Mouse (Mus musculus) hindbrain, embryonic 16.5 days (tissue): ENCODE measurements around the gene Iqsec1. TPM values are rescaled to one million over a fixed set of nuclear protein-coding genes. Genes with fewer than 3 reads are reported as not detected.
A peak's percentile ranks its signal among the peaks of the same experiment; 100 is the strongest.

ENCODE experiments used
- ATAC-seq: fragments of 200-750 bp; cut with Nextera tagmentation; 2 replicates; pipeline ENCODE4 v1.8.0; 2017; ENCODE audit warnings: moderate TSS enrichment, moderate library complexity
- H3K27ac ChIP-seq: fragments of 300-500 bp; sonication (generic); 2 replicates; pipeline ENCODE4 v1.5.1; 2014; ENCODE audit warnings: low read depth, mild to moderate bottlenecking, control low read depth, low read length, moderate library complexity
- H3K27me3 ChIP-seq: fragments of 300-500 bp; sonication (generic); replicated peaks from 2 replicates; pipeline ENCODE4 v1.6.1; 2014; ENCODE audit warnings: low read length; ENCODE audit not compliant: control insufficient read depth, insufficient read depth
- H3K36me3 ChIP-seq: fragments of 300-500 bp; sonication (generic); 2 replicates; pipeline ENCODE4 v1.6.1; 2014; ENCODE audit warnings: mild to moderate bottlenecking, low read length, moderate library complexity, mixed read lengths; ENCODE audit not compliant: control insufficient read depth, insufficient read depth
- H3K4me1 ChIP-seq: fragments of 300-500 bp; sonication (generic); 2 replicates; pipeline ENCODE4 v1.6.1; 2014; ENCODE audit warnings: low read depth, low read length; ENCODE audit not compliant: control insufficient read depth, insufficient read depth
- H3K4me2 ChIP-seq: fragments of 300-500 bp; sonication (generic); 2 replicates; pipeline ENCODE4 v1.6.1; 2014; ENCODE audit warnings: mild to moderate bottlenecking, low read length, control low read depth, moderate library complexity
- H3K4me3 ChIP-seq: fragments of 300-500 bp; sonication (generic); 2 replicates; pipeline ENCODE4 v1.5.1; 2014; ENCODE audit warnings: mild to moderate bottlenecking, low read length, control low read depth, moderate library complexity
- H3K9ac ChIP-seq: fragments of 300-500 bp; sonication (generic); 2 replicates; pipeline ENCODE4 v1.6.1; 2014; ENCODE audit warnings: low read depth, mild to moderate bottlenecking, control low read depth, low read length, moderate library complexity
- H3K9me3 ChIP-seq: fragments of 300-500 bp; sonication (generic); 2 replicates; pipeline ENCODE4 v1.6.1; 2014; ENCODE audit warnings: mild to moderate bottlenecking, low read length, moderate library complexity; ENCODE audit not compliant: control insufficient read depth
- WGBS: fragments of 180-500 bp; shearing (Covaris S2); extraction: QIAGEN DNeasy Blood & Tissue Kit; methylation state at CpG from one replicate; pipeline ENCODE4 v1.1.7; 2014; 5-methylcytosine and 5-hydroxymethylcytosine counted together
- polyA plus RNA-seq: library from polyadenylated mRNA; unstranded; fragments of >200 nt; fragmentation: Nextera tagmentation; extraction: Ambion mirVana; gene quantifications from 2 replicates; pipeline ENCODE4 v1.2.1, GENCODE M21; 2015

Iqsec1 gene
- polyA plus RNA-seq, 1 experiment from 2014 or later: 25.8 TPM

GRCm38 (mm10) chr6:90695754-90696153, 292.7 kb downstream of the Iqsec1 start:
- Histone ChIP-seq H3K4me2 (no peak overlapping the region), H3K27ac (no peak overlapping the region)
- 67% methylated on average over 1 of the region's 1 CpGs for WGBS

GRCm38 (mm10) chr6:90692404-90692803, 296.1 kb downstream of the Iqsec1 start:
- H3K4me3 ChIP-seq: no peak overlapping the region
- WGBS: 92% methylated on average over 2 of the region's 2 CpGs
- H3K27ac ChIP-seq: no peak overlapping the region
- H3K9ac ChIP-seq: no peak overlapping the region
- no peaks in the 10 kb centered on the region for H3K9me3 ChIP-seq
- H3K4me2 ChIP-seq: no peak overlapping the region
- H3K36me3 ChIP-seq: peaks cover 21% of the 10 kb centered on the region
- H3K27me3 ChIP-seq: no peaks in the 10 kb centered on the region
- peaks cover 4% of the 10 kb centered on the region for H3K4me1 ChIP-seq
- ATAC-seq: no peak

More at GRCm38 (mm10) chr6:90695754-90696153, 292.7 kb downstream of the Iqsec1 start:
- 0 out of 2 replicates have a peak, but pooled peaks have one; percentile 28 for ATAC-seq
- no peak overlapping the region for H3K4me3 ChIP-seq
- H3K9me3 ChIP-seq: no peaks in the 10 kb centered on the region
- peaks cover 5% of the 10 kb centered on the region; the same call in 1 of the 2 replicates for H3K36me3 ChIP-seq
- H3K9ac ChIP-seq: no peak overlapping the region
- H3K4me1 ChIP-seq: peaks cover 19% of the 10 kb centered on the region
- H3K27me3 ChIP-seq: no peaks in the 10 kb centered on the region

GRCm38 (mm10) chr6:90691935-90692334, 296.6 kb downstream of the Iqsec1 start:
- H3K4me3 ChIP-seq: no peak overlapping the region
- H3K27ac ChIP-seq: no peak overlapping the region
- no peak overlapping the region for H3K4me2 ChIP-seq
- no peaks in the 10 kb centered on the region for H3K27me3 ChIP-seq
- H3K4me1 ChIP-seq: peaks cover 4% of the 10 kb centered on the region
- ATAC-seq: no peak
- no peaks in the 10 kb centered on the region for H3K9me3 ChIP-seq
- H3K9ac ChIP-seq: no peak overlapping the region
- peaks cover 21% of the 10 kb centered on the region for H3K36me3 ChIP-seq
- 91% methylated on average over 2 of the region's 2 CpGs for WGBS

DNA sequence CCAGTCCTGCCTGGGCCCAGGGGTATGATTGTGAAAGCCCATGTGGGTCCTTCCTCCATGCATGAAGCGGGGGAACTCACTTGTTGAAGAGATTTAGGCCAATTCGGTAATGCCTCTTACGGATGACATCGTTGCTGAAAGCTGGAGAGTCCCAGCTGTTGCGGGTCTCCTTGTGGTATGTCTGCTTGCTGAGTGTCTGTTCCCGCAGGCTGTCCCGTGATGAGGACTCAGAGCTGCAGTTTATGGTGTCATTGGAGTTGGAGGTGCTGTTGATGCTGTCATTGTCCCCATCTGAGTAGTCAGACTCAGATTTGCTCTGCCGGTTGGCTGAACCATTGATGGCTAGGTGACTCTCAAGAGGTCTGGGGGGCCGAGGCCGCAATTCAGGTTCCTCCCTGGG, 299.0 kb downstream of the Iqsec1 start:
- peaks cover 21% of the 10 kb centered on the region for H3K36me3 ChIP-seq
- no peaks in the 10 kb centered on the region for H3K9me3 ChIP-seq
- no peak overlapping the region for H3K27ac ChIP-seq
- H3K4me1 ChIP-seq: no peaks in the 10 kb centered on the region
- ATAC-seq: no peak
- no peaks in the 10 kb centered on the region for H3K27me3 ChIP-seq
- H3K4me3 ChIP-seq: no peak overlapping the region
- no peak overlapping the region for H3K9ac ChIP-seq
- no peak overlapping the region for H3K4me2 ChIP-seq
- WGBS: 89% methylated on average over 10 of the region's 10 CpGs

GRCm38 (mm10) chr6:90688742-90689141, 299.7 kb downstream of the Iqsec1 start:
- 74% methylated on average over 3 of the region's 3 CpGs for WGBS
- H3K9me3 ChIP-seq: no peaks in the 10 kb centered on the region
- H3K4me3 ChIP-seq: no peak overlapping the region

DNA sequence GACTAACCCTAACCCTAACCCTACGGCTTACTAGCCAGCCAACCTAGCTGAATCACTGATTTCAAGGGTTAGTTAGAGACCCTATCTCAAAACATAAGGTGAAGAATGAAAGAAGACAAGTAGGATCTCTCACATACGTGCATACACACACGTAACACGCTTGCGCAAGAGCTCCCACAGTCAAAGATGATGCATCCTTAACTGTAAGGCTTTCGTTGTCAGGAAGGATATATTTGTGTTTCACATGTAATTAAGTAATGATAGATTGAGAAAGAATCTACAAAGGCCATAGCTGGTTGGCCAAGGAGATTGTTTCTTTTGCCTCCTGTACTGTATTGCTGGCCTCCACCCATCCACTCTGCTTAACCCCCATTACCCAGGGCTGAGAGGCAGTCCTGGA, 300.5 kb downstream of the Iqsec1 start:
- 98% methylated on average over 6 of the region's 6 CpGs for WGBS
- no peaks in the 10 kb centered on the region for H3K4me1 ChIP-seq
- no peak overlapping the region for H3K4me3 ChIP-seq
- H3K36me3 ChIP-seq: peaks cover 16% of the 10 kb centered on the region
- no peak overlapping the region for H3K4me2 ChIP-seq
- H3K9ac ChIP-seq: no peak overlapping the region
- no peaks in the 10 kb centered on the region for H3K9me3 ChIP-seq
- no peaks in the 10 kb centered on the region for H3K27me3 ChIP-seq
- no peak for ATAC-seq
- no peak overlapping the region for H3K27ac ChIP-seq

More at GRCm38 (mm10) chr6:90688742-90689141, 299.7 kb downstream of the Iqsec1 start:
- Histone ChIP-seq H3K36me3 (peaks cover 19% of the 10 kb centered on the region), H3K4me2 (no peak overlapping the region), H3K4me1 (no peaks in the 10 kb centered on the region), H3K27ac (no peak overlapping the region), H3K9ac (no peak overlapping the region; the same call in 1 of the 2 replicates), H3K27me3 (no peaks in the 10 kb centered on the region)
- ATAC-seq: no peak

GRCm38 (mm10) chr6:90686812-90687211, 301.7 kb downstream of the Iqsec1 start:
- H3K9ac ChIP-seq: no peak overlapping the region
- no peak overlapping the region for H3K4me2 ChIP-seq
- 48% methylated on average over 1 of the region's 1 CpGs for WGBS
- no peak for ATAC-seq
- H3K4me1 ChIP-seq: no peaks in the 10 kb centered on the region
- no peaks in the 10 kb centered on the region for H3K27me3 ChIP-seq
- H3K9me3 ChIP-seq: no peaks in the 10 kb centered on the region
- peaks cover 16% of the 10 kb centered on the region for H3K36me3 ChIP-seq
- H3K27ac ChIP-seq: no peak overlapping the region
- no peak overlapping the region for H3K4me3 ChIP-seq

DNA sequence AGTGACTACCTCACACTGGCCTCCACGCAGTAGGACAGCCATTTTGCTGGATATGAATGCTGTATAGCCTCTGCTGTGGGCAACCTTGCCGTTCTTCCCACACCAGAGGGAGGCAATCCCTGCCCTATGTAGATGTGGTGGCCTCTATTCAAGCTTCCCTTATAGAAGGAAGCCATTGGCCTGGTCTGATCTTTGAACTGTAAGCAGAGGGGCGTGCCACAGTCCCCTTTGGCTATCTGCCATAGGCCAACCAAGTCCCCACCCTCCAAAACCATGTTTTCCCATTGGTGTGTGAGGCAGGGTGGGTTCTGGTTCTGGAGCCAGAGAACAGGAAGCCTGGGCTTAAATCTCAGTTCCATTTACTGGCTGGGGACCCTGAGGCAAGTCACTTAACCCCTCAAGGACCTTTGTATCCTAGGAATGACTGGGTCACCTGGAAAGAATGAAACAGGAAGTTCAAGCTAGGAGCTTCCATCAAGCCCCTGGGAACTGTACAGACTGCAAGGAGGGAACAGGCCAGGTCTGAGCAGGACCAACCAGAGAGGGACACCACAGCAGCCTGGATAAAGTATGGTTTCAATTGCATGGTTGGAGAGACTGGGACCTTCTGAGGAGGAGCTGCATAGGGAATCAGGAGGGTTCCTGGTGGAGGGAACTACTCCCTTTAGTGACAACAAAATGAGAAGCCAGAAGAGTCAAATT, 304.5 kb downstream of the Iqsec1 start:
- H3K27me3 ChIP-seq: no peaks in the 10 kb centered on the region
- 96% methylated on average over 3 of the region's 3 CpGs for WGBS
- no peak overlapping the region for H3K4me2 ChIP-seq
- peaks cover 13% of the 10 kb centered on the region for H3K36me3 ChIP-seq
- no peak overlapping the region for H3K27ac ChIP-seq
- no peak overlapping the region for H3K4me3 ChIP-seq
- no peak for ATAC-seq
- no peaks in the 10 kb centered on the region for H3K9me3 ChIP-seq
- H3K4me1 ChIP-seq: no peaks in the 10 kb centered on the region
- no peak overlapping the region for H3K9ac ChIP-seq

- WGBS: 88% methylated on average over 12 of the region's 12 CpGs
- Histone ChIP-seq H3K4me1 (no peaks in the 10 kb centered on the region), H3K36me3 (peaks cover 35% of the 10 kb centered on the region), H3K27me3 (no peaks in the 10 kb centered on the region), H3K4me2 (no peak overlapping the region), H3K9ac (no peak overlapping the region), H3K4me3 (no peak overlapping the region), H3K27ac (no peak overlapping the region), H3K9me3 (no peaks in the 10 kb centered on the region)
- no peak for ATAC-seq
These were observed 308.1 kb downstream of the Iqsec1 start for GRCm38 (mm10) chr6:90680401-90680800.
